Mouse (Mus musculus) hindbrain, postnatal 0 days (tissue): ENCODE measurements at regions not wholly inside any gene's neighbourhood (a gene's known extent, or its start where the extent isn't known, plus 50 kb on each side); places are given as distances from the start of the nearest gene placed in this dataset.

Source experiments
- ATAC-seq: fragments of 200-750 bp; cut with Nextera tagmentation; 2 replicates; pipeline ENCODE4 v1.8.0; 2017; ENCODE audit warnings: mild to moderate bottlenecking, moderate TSS enrichment, moderate library complexity
- DNase-seq: peaks from one replicate; pipeline ENCODE4 v3.0.0-alpha.2; 2015; ENCODE audit warnings: low spot score
- H3K27ac ChIP-seq: fragments of 300-500 bp; sonication (generic); 2 replicates; pipeline ENCODE4 v1.5.1; 2014; ENCODE audit warnings: mild to moderate bottlenecking
- H3K27me3 ChIP-seq: fragments of 300-500 bp; sonication (generic); 2 replicates; pipeline ENCODE4 v1.6.1; 2014; ENCODE audit warnings: low read length, mixed read lengths; ENCODE audit not compliant: insufficient read depth
- H3K36me3 ChIP-seq: fragments of 300-500 bp; sonication (generic); 2 replicates; pipeline ENCODE4 v1.6.1; 2014; ENCODE audit warnings: low read length, mixed read lengths; ENCODE audit not compliant: insufficient read depth
- H3K4me1 ChIP-seq: fragments of 300-500 bp; sonication (generic); 2 replicates; pipeline ENCODE4 v1.6.1; 2014; ENCODE audit warnings: antibody characterized with exemption, low read length, mixed read lengths; ENCODE audit not compliant: insufficient read depth
- H3K4me2 ChIP-seq: fragments of 300-500 bp; sonication (generic); 2 replicates; pipeline ENCODE4 v1.6.1; 2014; ENCODE audit warnings: low read depth, mild to moderate bottlenecking, low read length, moderate library complexity, mixed read lengths
- H3K4me3 ChIP-seq: fragments of 300-500 bp; sonication (generic); 2 replicates; pipeline ENCODE4 v1.5.1; 2014; ENCODE audit warnings: low read length
- H3K9ac ChIP-seq: fragments of 300-500 bp; sonication (generic); replicated peaks from 2 replicates; pipeline ENCODE4 v1.6.1; 2014; ENCODE audit warnings: mild to moderate bottlenecking, low read length, moderate library complexity, mixed read lengths
- H3K9me3 ChIP-seq: fragments of 300-500 bp; sonication (generic); 2 replicates; pipeline ENCODE4 v1.6.1; 2016; ENCODE audit warnings: low read length, mixed read lengths
- CTCF ChIP-seq: IDR thresholded peaks from 2 replicates; pipeline ENCODE4 v1.5.1; 2016; ENCODE audit warnings: antibody characterized with exemption, control low read depth, low read depth
- WGBS: fragments of 180-500 bp; shearing (Covaris S2); extraction: QIAGEN DNeasy Blood & Tissue Kit; methylation state at CpG from one replicate; pipeline ENCODE4 v1.1.7; 2014; 5-methylcytosine and 5-hydroxymethylcytosine counted together

DNA sequence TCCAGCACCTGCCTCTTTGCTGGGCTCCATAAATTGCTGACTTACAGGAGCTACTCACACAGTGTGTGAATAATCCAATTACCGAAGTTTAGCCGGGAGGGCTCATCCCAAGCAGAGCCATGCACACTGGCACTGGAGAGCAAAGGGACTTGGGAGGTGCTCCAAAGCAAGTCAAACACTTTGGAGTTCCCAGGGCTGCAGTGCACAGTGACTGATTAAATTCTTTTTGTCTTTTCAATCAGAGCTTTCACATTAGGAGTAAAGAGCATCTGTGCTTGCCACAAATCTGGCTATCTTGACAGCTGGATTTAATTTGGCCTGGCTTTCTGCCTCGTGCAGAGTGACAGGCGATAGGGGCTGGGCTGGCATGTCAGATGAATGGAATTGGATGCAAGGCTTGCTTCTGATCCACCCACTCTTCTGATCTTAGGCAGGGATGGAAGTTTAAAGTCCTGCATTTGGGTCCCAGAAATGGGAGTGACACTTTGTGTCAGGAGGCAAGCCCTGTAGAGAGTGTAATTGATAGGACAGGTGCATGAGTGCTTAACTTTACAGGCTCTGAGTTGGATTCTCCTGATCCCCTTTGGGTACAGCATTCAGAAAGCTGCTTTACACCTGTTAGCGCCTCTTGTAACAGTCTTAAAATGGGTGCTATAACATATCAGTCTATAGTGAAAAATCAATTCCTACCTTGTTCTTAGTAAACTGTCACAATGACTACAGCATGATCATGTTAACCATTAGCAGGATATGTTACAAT is 1239.3 kb upstream of the Sel1l start:
- Histone ChIP-seq H3K27ac (no peak overlapping the region), H3K4me3 (no peak overlapping the region), H3K27me3 (no peaks in the 10 kb centered on the region), H3K9ac (no peak overlapping the region), H3K36me3 (no peaks in the 10 kb centered on the region), H3K4me2 (no peak overlapping the region), H3K4me1 (no peaks in the 10 kb centered on the region), H3K9me3 (no peaks in the 10 kb centered on the region)
- ATAC-seq (peak; percentile 68), DNase-seq (peak; percentile 40)
- 44% methylated on average over 5 of the region's 5 CpGs for WGBS
- no peak for TF ChIP-seq CTCF

DNA sequence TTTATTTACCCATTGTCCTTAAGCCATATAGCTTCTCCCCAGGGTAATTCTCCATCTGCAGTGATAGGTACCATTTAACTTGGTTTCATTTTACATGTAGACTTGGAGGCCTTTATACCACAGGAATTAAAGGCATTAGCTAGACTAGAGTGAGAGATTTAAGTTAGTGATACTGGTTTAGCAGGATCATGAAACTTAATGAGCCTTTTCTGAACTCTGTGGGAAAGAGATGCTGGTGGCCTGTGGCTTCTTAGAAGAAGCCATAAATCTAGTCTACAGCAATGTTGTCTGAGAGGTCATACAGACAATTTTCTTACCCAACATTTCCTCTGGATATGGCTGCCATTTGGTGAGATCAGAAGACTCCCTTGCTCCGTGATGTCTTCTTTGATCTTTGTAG is 1214.9 kb upstream of the Sel1l start:
- ATAC-seq (no peak), DNase-seq (no peak)
- no peak overlapping the region for H3K4me2 ChIP-seq
- H3K36me3 ChIP-seq = no peaks in the 10 kb centered on the region
- no peaks in the 10 kb centered on the region for H3K4me1 ChIP-seq
- TF ChIP-seq CTCF = no peak
- no peak overlapping the region for H3K4me3 ChIP-seq
- 84% methylated on average over 1 of the region's 1 CpGs for WGBS
- no peak overlapping the region for H3K9ac ChIP-seq
- no peaks in the 10 kb centered on the region for H3K27me3 ChIP-seq
- H3K9me3 ChIP-seq = no peaks in the 10 kb centered on the region
- no peak overlapping the region for H3K27ac ChIP-seq

DNA sequence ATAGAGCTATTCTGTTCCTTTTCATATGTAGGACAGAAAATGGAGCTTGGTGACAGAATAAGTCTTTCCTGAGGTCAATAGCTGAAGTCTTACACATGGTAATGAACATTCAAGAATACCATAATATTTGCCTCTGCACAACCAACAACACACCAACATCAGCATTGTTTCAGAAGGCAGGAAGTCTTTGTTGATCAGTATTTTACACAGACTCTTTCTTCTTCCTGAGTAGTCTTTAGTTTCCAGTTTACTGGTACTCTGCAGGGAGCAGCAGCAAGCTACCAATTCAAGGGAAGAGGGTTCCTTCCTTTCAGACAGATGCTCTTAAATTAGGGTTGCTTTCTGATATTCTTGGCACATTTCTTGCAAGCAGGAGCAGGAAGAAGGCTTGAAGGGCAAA is 1170.7 kb upstream of the Sel1l start:
- no peaks in the 10 kb centered on the region for H3K36me3 ChIP-seq
- no peak overlapping the region for H3K27ac ChIP-seq
- no peak for TF ChIP-seq CTCF
- no peaks in the 10 kb centered on the region for H3K4me1 ChIP-seq
- no peak for ATAC-seq
- no peak overlapping the region for H3K9ac ChIP-seq
- H3K27me3 ChIP-seq = no peaks in the 10 kb centered on the region
- H3K9me3 ChIP-seq = no peaks in the 10 kb centered on the region
- no peak overlapping the region for H3K4me2 ChIP-seq
- DNase-seq = no peak
- no peak overlapping the region for H3K4me3 ChIP-seq

DNA sequence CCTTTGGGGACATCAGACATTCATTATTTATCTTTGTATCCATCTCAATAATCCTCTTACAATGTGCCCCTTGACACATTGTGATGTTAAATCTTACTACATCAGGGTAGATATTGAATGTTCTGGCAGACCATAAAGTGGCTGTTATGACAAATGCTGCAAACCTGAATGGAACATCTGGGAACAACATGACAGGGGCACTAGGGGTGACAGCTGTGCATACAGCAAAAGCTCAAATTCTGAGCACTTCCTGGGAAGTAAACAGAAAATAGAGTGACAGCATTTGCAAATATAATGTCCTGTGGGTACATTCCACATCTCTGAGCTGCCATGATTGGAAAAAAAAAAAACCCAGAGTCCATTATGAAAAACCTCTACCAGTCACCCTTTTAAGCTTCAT is 1162.6 kb upstream of the Sel1l start:
- Histone ChIP-seq H3K36me3 (no peaks in the 10 kb centered on the region), H3K9ac (no peak overlapping the region), H3K27ac (no peak overlapping the region), H3K4me3 (no peak overlapping the region), H3K9me3 (no peaks in the 10 kb centered on the region), H3K27me3 (no peaks in the 10 kb centered on the region), H3K4me1 (no peaks in the 10 kb centered on the region), H3K4me2 (no peak overlapping the region)
- no peak for TF ChIP-seq CTCF
- ATAC-seq (no peak), DNase-seq (no peak)

DNA sequence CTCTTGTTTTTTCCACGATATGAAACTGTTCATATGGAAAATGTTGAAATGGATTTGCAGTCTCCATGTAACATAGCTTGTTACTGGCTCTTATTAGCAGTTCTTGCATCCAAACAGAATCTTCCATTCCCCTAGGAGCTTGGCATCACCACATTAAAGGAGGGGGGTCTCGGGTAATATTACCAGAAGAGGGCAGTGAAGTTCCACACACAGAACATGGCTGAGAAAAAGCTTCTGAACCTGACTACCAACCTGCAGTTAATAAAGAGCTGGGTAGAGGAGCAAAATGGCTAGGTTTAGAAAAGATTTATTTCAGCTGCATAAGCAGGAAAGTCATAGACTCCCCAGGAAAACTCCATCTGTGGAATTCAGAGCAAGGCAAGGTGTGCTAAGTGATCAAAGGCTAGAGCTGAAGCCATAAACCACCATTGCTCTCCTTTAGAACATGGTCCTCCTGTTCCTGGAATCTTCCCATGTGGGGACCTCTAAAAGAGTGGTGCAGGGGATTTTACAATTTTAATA is 1157.9 kb upstream of the Sel1l start:
- 51% methylated on average over 2 of the region's 2 CpGs for WGBS
- H3K27me3 ChIP-seq = no peaks in the 10 kb centered on the region
- ATAC-seq (no peak), DNase-seq (peak; percentile 25)
- no peak overlapping the region for H3K9ac ChIP-seq
- no peak overlapping the region for H3K4me2 ChIP-seq
- H3K36me3 ChIP-seq = no peaks in the 10 kb centered on the region
- no peak overlapping the region for H3K27ac ChIP-seq
- H3K4me3 ChIP-seq = no peak overlapping the region
- peak; percentile 42 for TF ChIP-seq CTCF
- no peaks in the 10 kb centered on the region for H3K4me1 ChIP-seq
- H3K9me3 ChIP-seq = no peaks in the 10 kb centered on the region

GRCm38 (mm10) chr12:93003125-93003524 is 1154.2 kb upstream of the Sel1l start:
- 87% methylated on average over 4 of the region's 4 CpGs for WGBS
- ATAC-seq = no peak

DNA sequence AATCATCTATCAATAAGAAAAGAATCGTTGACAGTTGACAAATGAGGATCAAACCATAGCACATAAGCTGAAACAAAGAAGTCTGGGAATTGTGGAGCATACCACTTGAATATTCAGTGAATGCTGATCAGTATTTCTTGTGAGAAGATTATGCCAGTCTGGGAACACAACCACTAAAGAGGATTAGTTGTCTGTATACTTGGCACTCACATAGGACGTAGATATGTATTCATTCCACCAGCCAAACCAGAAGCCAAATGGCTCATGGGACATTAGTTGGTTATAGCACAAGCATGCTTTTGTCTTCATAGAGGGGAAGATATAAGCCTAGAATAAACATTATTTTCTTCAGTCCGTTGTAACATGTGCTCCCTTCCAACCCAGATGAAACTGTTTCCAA is 1126.7 kb upstream of the Sel1l start:
- ATAC-seq = no peak
- 53% methylated on average over 3 of the region's 3 CpGs for WGBS
- no peak overlapping the region for H3K4me2 ChIP-seq
- no peaks in the 10 kb centered on the region for H3K9me3 ChIP-seq
- TF ChIP-seq CTCF = no peak
- no peaks in the 10 kb centered on the region for H3K36me3 ChIP-seq
- H3K27me3 ChIP-seq = no peaks in the 10 kb centered on the region
- H3K27ac ChIP-seq = no peak overlapping the region
- H3K4me1 ChIP-seq = no peaks in the 10 kb centered on the region
- no peak for DNase-seq
- no peak overlapping the region for H3K9ac ChIP-seq
- no peak overlapping the region for H3K4me3 ChIP-seq

More at GRCm38 (mm10) chr12:93003125-93003524, 1154.2 kb upstream of the Sel1l start:
- no peak overlapping the region for H3K4me2 ChIP-seq
- no peak for TF ChIP-seq CTCF
- DNase-seq = no peak
- no peak overlapping the region for H3K4me3 ChIP-seq
- no peak overlapping the region for H3K27ac ChIP-seq
- H3K27me3 ChIP-seq = no peaks in the 10 kb centered on the region
- H3K9ac ChIP-seq = no peak overlapping the region
- no peaks in the 10 kb centered on the region for H3K9me3 ChIP-seq
- no peaks in the 10 kb centered on the region for H3K4me1 ChIP-seq
- H3K36me3 ChIP-seq = no peaks in the 10 kb centered on the region
